Comparison of ENCODE assay signal across 8 mouse cellular contexts in the genomic region with DNA sequence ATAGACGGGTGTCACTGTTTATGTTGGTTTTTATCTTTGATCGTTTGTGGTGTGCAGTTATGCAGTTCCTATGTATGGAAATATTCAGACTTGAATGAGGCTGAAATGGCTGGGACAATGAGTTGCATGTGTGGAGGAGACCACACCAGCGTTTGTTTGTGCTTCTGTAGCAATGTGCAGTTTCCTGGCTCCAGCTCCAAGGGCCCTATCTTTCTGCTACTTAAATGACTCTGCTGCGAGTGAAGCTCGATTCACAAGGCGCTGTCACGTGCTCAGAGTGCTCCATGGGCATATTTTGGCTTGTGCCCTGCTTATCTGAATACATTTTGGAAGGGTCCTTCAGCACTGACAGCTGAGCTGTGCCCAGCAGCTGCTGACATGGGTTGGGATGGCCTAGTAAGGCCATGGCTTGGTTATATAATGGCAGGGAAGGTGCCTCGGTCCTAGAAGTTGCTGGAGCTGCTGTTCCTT. TPM values are rescaled to one million over a fixed set of nuclear protein-coding genes. Genes with fewer than 3 reads are reported as not detected.
DNase-seq lines count a peak whose midpoint lies in the region; ATAC-seq and TF ChIP-seq lines count a peak whose summit lies in the region.

No protein-coding gene starts in this region.

- H3K9me3 ChIP-seq in forebrain, embryonic 16.5 days (ENCODE audit: control insufficient read depth, low read length), result no peaks in the 10 kb centered on the region
- no peaks in the 10 kb centered on the region for H3K9me3 ChIP-seq in hindbrain, embryonic 10.5 days
- H3K9me3 ChIP-seq in limb, embryonic 14.5 days (ENCODE audit: control insufficient read depth, low read length), result no peaks in the 10 kb centered on the region
- H3K9me3 ChIP-seq in midbrain, embryonic 15.5 days, result no peaks in the 10 kb centered on the region

- H3K4me1 ChIP-seq in forebrain, embryonic 16.5 days (replicated peaks; ENCODE audit: control insufficient read depth, insufficient read depth, low read length), result peaks cover 40% of the 10 kb centered on the region
- peaks cover 49% of the 10 kb centered on the region for H3K4me1 ChIP-seq in hindbrain, embryonic 10.5 days (replicated peaks)
- peaks cover 34% of the 10 kb centered on the region for H3K4me1 ChIP-seq in limb, embryonic 14.5 days (ENCODE audit: control insufficient read depth, insufficient read depth, low read length)
- peaks cover 44% of the 10 kb centered on the region for H3K4me1 ChIP-seq in midbrain, embryonic 15.5 days

- H3K27me3 ChIP-seq in forebrain, embryonic 16.5 days (replicated peaks; ENCODE audit: control insufficient read depth, insufficient read depth, low read length), result no peaks in the 10 kb centered on the region
- no peaks in the 10 kb centered on the region for H3K27me3 ChIP-seq in hindbrain, embryonic 10.5 days (ENCODE audit: insufficient read depth, poor library complexity, severe bottlenecking)
- H3K27me3 ChIP-seq in limb, embryonic 14.5 days (ENCODE audit: control insufficient read depth, insufficient read depth, low read length), result no peaks in the 10 kb centered on the region
- no peaks in the 10 kb centered on the region for H3K27me3 ChIP-seq in midbrain, embryonic 15.5 days (replicated peaks)

- peak; percentile 64 for DNase-seq in kidney, adult 11 months
- DNase-seq in kidney, postnatal 10 days, result no peak
- DNase-seq in c-Kit-positive CD71-positive TER-119-negative erythroid progenitor cells, embryonic 14.5 days (ENCODE audit: low read depth), result peak; percentile 48
- no peak for DNase-seq in hindbrain, embryonic 10.5 days (ENCODE audit: low spot score)
- DNase-seq in limb, embryonic 14.5 days (ENCODE audit: low spot score), result peak; percentile 32

- H3K36me3 ChIP-seq in forebrain, embryonic 16.5 days (ENCODE audit: control insufficient read depth, insufficient read depth), result no peaks in the 10 kb centered on the region
- peaks cover 19% of the 10 kb centered on the region for H3K36me3 ChIP-seq in hindbrain, embryonic 10.5 days
- peaks cover 10% of the 10 kb centered on the region for H3K36me3 ChIP-seq in limb, embryonic 14.5 days (ENCODE audit: control insufficient read depth, insufficient read depth, low read length)
- H3K36me3 ChIP-seq in midbrain, embryonic 15.5 days (replicated peaks), result no peaks in the 10 kb centered on the region

- no peak overlapping the region for H3K9ac ChIP-seq in forebrain, embryonic 16.5 days (replicated peaks; ENCODE audit: low read depth, low read length)
- H3K9ac ChIP-seq in limb, embryonic 14.5 days (ENCODE audit: low read depth, low read length, severe bottlenecking), result no peak overlapping the region
- H3K9ac ChIP-seq in midbrain, embryonic 15.5 days, result no peak overlapping the region

- TF ChIP-seq POLR2A in limb, embryonic 14.5 days (IDR thresholded peaks at IDR 0.05; ENCODE audit: borderline replicate concordance, extremely low read depth, insufficient read depth, insufficient read length), result no peak

- 16% methylated on average over 8 of the region's 8 CpGs for WGBS in forebrain, embryonic 16.5 days
- 48% methylated on average over 8 of the region's 8 CpGs for WGBS in hindbrain, embryonic 10.5 days
- WGBS in limb, embryonic 14.5 days, result 27% methylated on average over 8 of the region's 8 CpGs
- WGBS in midbrain, embryonic 15.5 days, result 25% methylated on average over 8 of the region's 8 CpGs

- peak overlapping the region; percentile 46; the same call in 1 of the 2 replicates for H3K27ac ChIP-seq in forebrain, embryonic 16.5 days (ENCODE audit: low read length)
- H3K27ac ChIP-seq in hindbrain, embryonic 10.5 days, result no peak overlapping the region
- no peak overlapping the region; the same call in 1 of the 2 replicates for H3K27ac ChIP-seq in limb, embryonic 14.5 days (replicated peaks; ENCODE audit: low read depth, low read length)
- peak overlapping the region; percentile 59 for H3K27ac ChIP-seq in midbrain, embryonic 15.5 days

- 0 out of 2 replicates have a peak overlapping the region, but pooled peaks have one; percentile 7 for H3K4me3 ChIP-seq in forebrain, embryonic 16.5 days (replicated peaks; ENCODE audit: low read length)
- H3K4me3 ChIP-seq in hindbrain, embryonic 10.5 days, result peak overlapping the region; percentile 11; the same call in 1 of the 2 replicates
- H3K4me3 ChIP-seq in limb, embryonic 14.5 days (replicated peaks; ENCODE audit: low read length), result no peak overlapping the region
- H3K4me3 ChIP-seq in midbrain, embryonic 15.5 days, result peak overlapping the region; percentile 100; the same call in 1 of the 2 replicates

- H3K4me2 ChIP-seq in forebrain, embryonic 16.5 days (ENCODE audit: low read length), result peak overlapping the region; percentile 42
- H3K4me2 ChIP-seq in limb, embryonic 14.5 days (replicated peaks; ENCODE audit: low read depth, low read length, severe bottlenecking), result peak overlapping the region; percentile 81; the same call in 1 of the 2 replicates
- H3K4me2 ChIP-seq in midbrain, embryonic 15.5 days, result peak overlapping the region; percentile 76

- ATAC-seq in forebrain, embryonic 16.5 days, result no peak
- no peak for ATAC-seq in limb, embryonic 14.5 days (ENCODE audit: low FRiP score, low read depth)
- ATAC-seq in midbrain, embryonic 15.5 days (replicated peaks), result no peak
- ATAC-seq in monocyte, adult 5-6 weeks (replicated peaks; ENCODE audit: insufficient number of reproducible peaks, low FRiP score, low TSS enrichment, poor library complexity, severe bottlenecking), result no peak

RNA-seq across cellular contexts. Expression of gene Sik3, which starts 2.5 kb away (rescaled TPM):
- polyA plus RNA-seq in forebrain, embryonic 16.5 days (2015; fragmentation: Nextera tagmentation; extraction: Ambion mirVana), result 4.9 and 5.3 TPM in 2 replicates
- 6.1 and 7.1 TPM in 2 replicates for polyA plus RNA-seq in hindbrain, embryonic 10.5 days (2016; fragmentation: Nextera tagmentation; extraction: Ambion mirVana)
- polyA plus RNA-seq in limb, embryonic 14.5 days (2012; rRNA removed), result 23.9 and 26.7 TPM in 2 replicates
- polyA plus RNA-seq in limb, embryonic 14.5 days (2014; fragmentation: Nextera tagmentation; extraction: Ambion mirVana), result 13.7 and 15.1 TPM in 2 replicates
- 13.6 and 14.5 TPM in 2 replicates for polyA plus RNA-seq in midbrain, embryonic 15.5 days (2015; fragmentation: Nextera tagmentation; extraction: Ambion mirVana)
- 8.8 to 21.7 TPM (median 11.0 TPM) in 3 replicates for total RNA-seq in monocyte, adult 5-6 weeks (2017)

RNA-seq across cellular contexts. Expression of gene Pafah1b2, which starts 2.6 kb away (rescaled TPM):
- polyA plus RNA-seq in forebrain, embryonic 16.5 days (2015; fragmentation: Nextera tagmentation; extraction: Ambion mirVana), result 291 and 321 TPM in 2 replicates
- polyA plus RNA-seq in hindbrain, embryonic 10.5 days (2016; fragmentation: Nextera tagmentation; extraction: Ambion mirVana), result 275 and 282 TPM in 2 replicates
- 70.1 and 87.2 TPM in 2 replicates for polyA plus RNA-seq in limb, embryonic 14.5 days (2012; rRNA removed)
- polyA plus RNA-seq in limb, embryonic 14.5 days (2014; fragmentation: Nextera tagmentation; extraction: Ambion mirVana), result 174 and 175 TPM in 2 replicates
- polyA plus RNA-seq in midbrain, embryonic 15.5 days (2015; fragmentation: Nextera tagmentation; extraction: Ambion mirVana), result 269 and 290 TPM in 2 replicates
- 67.4 to 83.6 TPM (median 77.9 TPM) in 3 replicates for total RNA-seq in monocyte, adult 5-6 weeks (2017)

Comparison
In these comparisons a context has a peak if more than half of its experiments do, and no peak if none do; other contexts are left out.
1. DNase-seq: peak in kidney, adult 11 months (single experiment), c-Kit-positive CD71-positive TER-119-negative erythroid progenitor cells, embryonic 14.5 days (single experiment) and limb, embryonic 14.5 days (single experiment); none in kidney, postnatal 10 days (single experiment) and hindbrain, embryonic 10.5 days (single experiment).
2. H3K27ac ChIP-seq: peak in forebrain, embryonic 16.5 days (single experiment) and midbrain, embryonic 15.5 days (single experiment); none in hindbrain, embryonic 10.5 days (single experiment) and limb, embryonic 14.5 days (single experiment).
3. Peak in every context shown above with its lines, with median percentiles within 50 percentile points of each other: H3K4me2 ChIP-seq.